Mouse (Mus musculus) limb, embryonic 11.5 days (tissue): ENCODE measurements around the gene Nup50. TPM values are rescaled to one million over a fixed set of nuclear protein-coding genes. Genes with fewer than 3 reads are reported as not detected.
A peak's percentile ranks its signal among the peaks of the same experiment; 100 is the strongest.

ENCODE experiments used
- ATAC-seq: fragments of 200-750 bp; cut with Nextera tagmentation; 2 replicates; pipeline ENCODE4 v1.8.0; 2017; ENCODE audit warnings: low read depth; ENCODE audit not compliant: insufficient number of reproducible peaks, low FRiP score, low TSS enrichment
- DNase-seq: peaks from one replicate; pipeline ENCODE4 v3.0.0-alpha.2; 2015; ENCODE audit warnings: low spot score
- H3K27ac ChIP-seq: fragments of 300-500 bp; sonication (generic); replicated peaks from 2 replicates; pipeline ENCODE4 v1.5.1; 2014; ENCODE audit warnings: low read depth, mild to moderate bottlenecking, low read length
- H3K27me3 ChIP-seq: fragments of 300-500 bp; sonication (generic); 2 replicates; pipeline ENCODE4 v1.6.1; 2014; ENCODE audit warnings: mild to moderate bottlenecking, low read length, mixed read lengths; ENCODE audit not compliant: control insufficient read depth, insufficient read depth
- H3K36me3 ChIP-seq: fragments of 300-500 bp; sonication (generic); 2 replicates; pipeline ENCODE4 v1.6.1; 2014; ENCODE audit warnings: mild to moderate bottlenecking, low read length, moderate library complexity, mixed read lengths; ENCODE audit not compliant: control insufficient read depth, insufficient read depth
- H3K4me1 ChIP-seq: fragments of 300-500 bp; sonication (generic); 2 replicates; pipeline ENCODE4 v1.6.1; 2014; ENCODE audit warnings: low read length, mixed read lengths; ENCODE audit not compliant: control insufficient read depth, insufficient read depth
- H3K4me2 ChIP-seq: fragments of 300-500 bp; sonication (generic); 2 replicates; pipeline ENCODE4 v1.6.1; 2014; ENCODE audit warnings: low read depth, mild to moderate bottlenecking, moderate library complexity; ENCODE audit not compliant: severe bottlenecking
- H3K4me3 ChIP-seq: fragments of 300-500 bp; sonication (generic); 2 replicates; pipeline ENCODE4 v1.5.1; 2014; ENCODE audit warnings: low read depth, low read length
- H3K9ac ChIP-seq: fragments of 300-500 bp; sonication (generic); 2 replicates; pipeline ENCODE4 v1.6.1; 2014; ENCODE audit warnings: mild to moderate bottlenecking, low read length
- H3K9me3 ChIP-seq: fragments of 300-500 bp; sonication (generic); 2 replicates; pipeline ENCODE4 v1.6.1; 2016; ENCODE audit warnings: low read length; ENCODE audit not compliant: control insufficient read depth
- WGBS: fragments of 180-500 bp; shearing (Covaris S2); extraction: QIAGEN DNeasy Blood & Tissue Kit; methylation state at CpG from one replicate; pipeline ENCODE4 v1.1.7; 2014; 5-methylcytosine and 5-hydroxymethylcytosine counted together
- microRNA-seq: library from miRNA; unstranded; fragments of <30 nt; microRNA quantifications from one replicate; pipeline ENCODE4, GENCODE M21; 2016
- polyA plus RNA-seq: library from polyadenylated mRNA; unstranded; fragments of >200 nt; fragmentation: Nextera tagmentation; extraction: Ambion mirVana; gene quantifications from 2 replicates; pipeline ENCODE4 v1.2.1, GENCODE M21; 2014

Nup50 gene
- polyA plus RNA-seq, 1 experiment from 2014 or later: 64.8 TPM

GRCm38 (mm10) chr15:84987874-84988825 is 64.9 kb downstream of the Nup50 start, which contains the start of gene 5031439G07Rik:
Gene 5031439G07Rik, minus strand, starts transcription at chr15:84988551.
- no peaks in the 10 kb centered on the region for H3K27me3 ChIP-seq
- peak within 1 kb of the TSS; percentile 91 for H3K9ac ChIP-seq
- H3K4me3 ChIP-seq: peak within 1 kb of the TSS; percentile 75
- WGBS: 1% methylated on average over 53 of the region's 59 CpGs
- peak; percentile 82 for ATAC-seq
- no peaks in the 10 kb centered on the region for H3K9me3 ChIP-seq
- DNase-seq: peak; percentile 95
- no peaks in the 10 kb centered on the region for H3K36me3 ChIP-seq
- H3K27ac ChIP-seq: no peak within 1 kb of the TSS
- H3K4me2 ChIP-seq: peak within 1 kb of the TSS; percentile 86
- peaks cover 5% of the 10 kb centered on the region; the same call in 1 of the 2 replicates for H3K4me1 ChIP-seq

GRCm38 (mm10) chr15:84989098-84989497 is 65.9 kb downstream of the Nup50 start:
- ATAC-seq (no peak), DNase-seq (no peak)
- Histone ChIP-seq H3K27me3 (no peaks in the 10 kb centered on the region), H3K4me1 (peaks cover 5% of the 10 kb centered on the region; the same call in 1 of the 2 replicates), H3K27ac (no peak overlapping the region), H3K9me3 (no peaks in the 10 kb centered on the region), H3K4me2 (no peak overlapping the region), H3K36me3 (no peaks in the 10 kb centered on the region), H3K4me3 (no peak overlapping the region), H3K9ac (no peak overlapping the region)
- WGBS: 74% methylated on average over 3 of the region's 3 CpGs

- Histone ChIP-seq H3K27me3 (no peaks in the 10 kb centered on the region), H3K4me2 (no peak overlapping the region), H3K27ac (no peak overlapping the region), H3K36me3 (no peaks in the 10 kb centered on the region), H3K9ac (no peak overlapping the region), H3K4me1 (peaks cover 8% of the 10 kb centered on the region; the same call in 1 of the 2 replicates), H3K4me3 (no peak overlapping the region), H3K9me3 (no peaks in the 10 kb centered on the region)
- WGBS: 70% methylated on average over 7 of the region's 7 CpGs
- DNase-seq: no peak
- ATAC-seq: no peak
Observed at GRCm38 (mm10) chr15:84989771-84990170, 66.6 kb downstream of the Nup50 start.

Small RNA genes lying within 50 kb of the gene (microRNA-seq; reads per million reads assigned to microRNA genes)
- gene Mir1249: 14.3 reads per million, percentile 24 among the genes with 10 or more reads in this experiment

Other genes starting within 250 kb of the Nup50 start
- gene Arhgap8, start 203.4 kb upstream of the Nup50 start, polyA plus RNA-seq: 3.1 and 5.2 TPM in 2 replicates
- gene Phf21b, start 67.4 kb upstream of the Nup50 start, polyA plus RNA-seq: 1.9 TPM in 2 replicates
- gene Gm29666, start 3.4 kb upstream of the Nup50 start, polyA plus RNA-seq: 0.69 and 1.1 TPM in 2 replicates
- gene 5031439G07Rik, start 65.1 kb downstream of the Nup50 start, polyA plus RNA-seq: 9.5 and 19.4 TPM in 2 replicates
- gene Upk3a, start 93.7 kb downstream of the Nup50 start, polyA plus RNA-seq: not detected in 2 replicates
- 23.2 and 27.0 TPM in 2 replicates for gene Fam118a, start 105.5 kb downstream of the Nup50 start, polyA plus RNA-seq
- gene Smc1b, start 208.6 kb downstream of the Nup50 start, polyA plus RNA-seq: 0.04 and 0.06 TPM in 2 replicates
- gene Ribc2, start 208.7 kb downstream of the Nup50 start, polyA plus RNA-seq: 0.95 TPM in 2 replicates